22 mouse cellular contexts compared by ENCODE assay signal in genomic region chr15:5165121-5165773, GRCm38 (mm10).
"Had no signal": no experiment of that assay in that cellular context is flagged by ENCODE, and none has a peak within 500 bp of the region (broad histone marks: within the 10 kb centered on the region; RNA-seq: fewer than 3 reads in every experiment).

No protein-coding gene starts in this region.

- H3K4me2 ChIP-seq: heart, embryonic 12.5 days; hindbrain, embryonic 13.5 days; hindbrain, embryonic 15.5 days; kidney, embryonic 15.5 days; limb, embryonic 12.5 days had no signal

- H3K4me1 ChIP-seq: heart, embryonic 12.5 days; hindbrain, embryonic 13.5 days; hindbrain, embryonic 15.5 days; kidney, embryonic 15.5 days; limb, embryonic 10.5 days; limb, embryonic 12.5 days had no signal

- H3K27ac ChIP-seq: hindbrain, embryonic 13.5 days; hindbrain, embryonic 15.5 days; hindbrain, postnatal 0 days; kidney, embryonic 15.5 days; kidney, postnatal 0 days; limb, embryonic 10.5 days; limb, embryonic 12.5 days had no signal

- H3K27me3 ChIP-seq: heart, embryonic 12.5 days; hindbrain, embryonic 13.5 days; hindbrain, embryonic 15.5 days; kidney, embryonic 15.5 days; limb, embryonic 12.5 days had no signal

- H3K9ac ChIP-seq: heart, embryonic 12.5 days; hindbrain, embryonic 13.5 days; hindbrain, embryonic 15.5 days; kidney, embryonic 15.5 days; limb, embryonic 12.5 days had no signal

- H3K4me3 ChIP-seq: heart, embryonic 12.5 days; hindbrain, embryonic 13.5 days; hindbrain, embryonic 15.5 days; kidney, embryonic 15.5 days; limb, embryonic 10.5 days; limb, embryonic 12.5 days had no signal

- DNase-seq: gastrocnemius, postnatal 14 days; gastrocnemius, postnatal 36 days; heart, adult 18-20 months; heart, postnatal 10 days; heart, postnatal 36 days; kidney, adult 11 months; kidney, adult 2 months; kidney, adult 9 months; kidney, postnatal 14 days; kidney, postnatal 36 days; layer of hippocampus, adult 9-11 months; layer of hippocampus, postnatal 36 days had no signal

- ATAC-seq: forebrain, embryonic 16.5 days; hindbrain, postnatal 0 days; intestine, embryonic 16.5 days had no signal

- H3K9me3 ChIP-seq: heart, embryonic 12.5 days; hindbrain, embryonic 13.5 days; hindbrain, embryonic 15.5 days; kidney, embryonic 15.5 days; limb, embryonic 10.5 days; limb, embryonic 12.5 days had no signal
